Mouse (Mus musculus): ENCODE data around the gene Depdc1a. TPM values are rescaled to one million over a fixed set of nuclear protein-coding genes. Genes with fewer than 3 reads are reported as not detected.
"Not testable (repeated sequence)": the region's sequence is repeated elsewhere in the genome, so short reads cannot be mapped to it uniquely, and the experiment has no call there.

The Depdc1a gene
- 24.7 and 34.6 TPM in 2 replicates for polyA plus RNA-seq (2015; fragmentation: Nextera tagmentation; extraction: Ambion mirVana)

GRCm38 (mm10) chr3:159495243-159495801 lies at the start of gene Depdc1a:
TSS of gene Depdc1a (plus strand) at chr3:159495433.
- no peaks in the 10 kb centered on the region for H3K27me3 ChIP-seq (replicated peaks)
- peak within 1 kb of the TSS; percentile 54 for H3K4me3 ChIP-seq (replicated peaks)
- no peak within 1 kb of the TSS for H3K27ac ChIP-seq
- no peaks in the 10 kb centered on the region for H3K36me3 ChIP-seq
- no peaks in the 10 kb centered on the region for H3K4me1 ChIP-seq (replicated peaks)
- H3K9me3 ChIP-seq, result no peaks in the 10 kb centered on the region
- H3K9ac ChIP-seq, result peak within 1 kb of the TSS; percentile 51
- peak within 1 kb of the TSS; percentile 61 for H3K4me2 ChIP-seq (replicated peaks)
- 0% methylated on average over 28 of the region's 28 CpGs for WGBS
- peak; percentile 100 for ATAC-seq

DNA sequence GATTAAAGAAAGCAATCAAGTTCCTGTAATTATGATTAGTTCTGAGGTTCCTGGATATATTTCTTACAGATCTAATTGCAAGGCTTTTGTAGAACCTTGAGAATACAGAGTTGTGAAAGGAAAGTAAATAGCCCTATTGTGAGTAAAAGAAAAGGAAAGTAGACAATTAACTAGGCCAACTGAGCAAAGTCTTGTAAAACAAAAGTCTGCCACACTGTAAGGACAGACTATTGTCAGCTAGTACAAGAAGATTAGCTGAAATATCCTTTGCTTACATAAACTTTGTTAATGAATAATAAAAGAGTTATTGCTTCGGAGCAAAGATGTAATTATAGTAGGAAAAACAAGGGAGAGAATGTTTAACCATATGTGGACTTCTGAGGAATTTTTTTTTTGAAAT lies 25.2 kb upstream of the Depdc1a start:
- Histone ChIP-seq H3K9ac (no peak overlapping the region), H3K27ac (no peak overlapping the region), H3K36me3 (no peaks in the 10 kb centered on the region), H3K4me1 (replicated peaks) (no peaks in the 10 kb centered on the region), H3K4me2 (replicated peaks) (no peak overlapping the region), H3K9me3 (no peaks in the 10 kb centered on the region), H3K27me3 (replicated peaks) (no peaks in the 10 kb centered on the region), H3K4me3 (replicated peaks) (no peak overlapping the region)
- peak; percentile 70 for ATAC-seq
- WGBS, result 33% methylated on average over 1 of the region's 1 CpGs

- Histone ChIP-seq H3K27me3 (replicated peaks) (no peaks in the 10 kb centered on the region), H3K4me2 (replicated peaks) (no peak overlapping the region), H3K9ac (no peak overlapping the region), H3K9me3 (no peaks in the 10 kb centered on the region), H3K4me3 (replicated peaks) (no peak overlapping the region), H3K4me1 (replicated peaks) (no peaks in the 10 kb centered on the region), H3K36me3 (no peaks in the 10 kb centered on the region), H3K27ac (no peak overlapping the region)
- WGBS, result 79% methylated on average over 1 of the region's 1 CpGs
- no peak for ATAC-seq
Measured at GRCm38 (mm10) chr3:159475465-159475864, 19.8 kb upstream of the Depdc1a start.

DNA sequence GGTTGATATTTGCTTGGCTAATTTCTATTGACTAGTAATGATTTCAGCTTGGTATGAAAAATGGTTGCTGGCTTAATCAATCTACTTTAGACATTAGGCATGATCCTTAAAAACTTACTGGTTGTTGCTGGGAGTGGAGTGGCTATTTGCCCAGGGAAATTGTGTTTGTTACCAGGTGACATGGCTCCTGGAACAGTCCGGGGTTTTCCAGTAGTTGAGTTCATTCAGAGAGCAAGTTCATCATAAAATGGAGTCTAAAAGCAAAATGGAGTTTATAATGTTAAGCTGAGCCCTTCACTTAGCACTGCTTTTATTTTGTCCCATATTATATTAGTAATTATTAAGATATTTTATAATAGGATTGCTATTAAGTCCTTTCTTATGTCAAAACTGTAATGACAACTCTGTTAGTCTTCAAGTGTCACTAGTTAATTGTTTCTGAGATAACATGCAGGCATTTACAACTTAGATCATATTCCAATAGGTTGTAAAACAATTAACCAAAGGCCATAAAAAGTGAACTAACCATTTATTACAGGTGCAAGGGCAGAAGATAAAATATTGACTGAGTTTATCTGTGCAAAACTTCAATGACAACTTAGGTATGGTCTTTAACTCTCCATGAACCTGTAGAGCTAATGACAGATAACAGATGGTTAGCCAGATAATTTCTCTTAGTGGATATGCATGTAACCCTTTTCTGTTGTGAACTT lies 17.8 kb upstream of the Depdc1a start:
- H3K9ac ChIP-seq, result no peak overlapping the region
- WGBS, result 61% methylated on average over 1 of the region's 1 CpGs
- H3K4me1 ChIP-seq (replicated peaks), result no peaks in the 10 kb centered on the region
- no peaks in the 10 kb centered on the region for H3K9me3 ChIP-seq
- no peak overlapping the region for H3K4me2 ChIP-seq (replicated peaks)
- H3K27me3 ChIP-seq (replicated peaks), result no peaks in the 10 kb centered on the region
- H3K4me3 ChIP-seq (replicated peaks), result no peak overlapping the region
- peak; percentile 93 for ATAC-seq
- no peak overlapping the region for H3K27ac ChIP-seq
- H3K36me3 ChIP-seq, result no peaks in the 10 kb centered on the region

DNA sequence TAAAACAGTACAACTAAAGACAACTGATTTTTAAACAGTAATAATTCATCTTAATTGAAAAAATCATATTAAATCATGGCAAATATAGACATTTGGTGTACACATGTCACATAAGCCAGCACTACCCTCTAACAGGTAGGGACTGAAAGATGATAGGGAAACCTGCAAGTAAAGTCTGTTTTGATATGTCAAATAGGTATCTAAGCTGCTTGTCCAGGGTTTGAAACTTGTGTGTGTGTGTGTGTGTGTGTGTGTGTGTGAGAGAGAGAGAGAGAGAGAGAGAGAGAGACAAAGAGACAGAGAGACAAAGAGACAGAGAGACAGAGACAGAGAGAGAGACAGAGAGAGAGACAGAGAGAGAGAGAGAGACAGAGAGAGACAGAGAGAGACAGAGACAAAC lies 524 bp upstream of the Depdc1a start:
- ATAC-seq, result peak; percentile 23; the same call in 1 of the 2 replicates
- H3K4me3 ChIP-seq (replicated peaks), result peak overlapping the region; percentile 54
- H3K9ac ChIP-seq, result peak overlapping the region; percentile 51
- H3K4me2 ChIP-seq (replicated peaks), result peak overlapping the region; percentile 61
- H3K9me3 ChIP-seq; H3K4me1 ChIP-seq (replicated peaks); H3K36me3 ChIP-seq; H3K27ac ChIP-seq; H3K27me3 ChIP-seq (replicated peaks): not testable (repeated sequence)

DNA sequence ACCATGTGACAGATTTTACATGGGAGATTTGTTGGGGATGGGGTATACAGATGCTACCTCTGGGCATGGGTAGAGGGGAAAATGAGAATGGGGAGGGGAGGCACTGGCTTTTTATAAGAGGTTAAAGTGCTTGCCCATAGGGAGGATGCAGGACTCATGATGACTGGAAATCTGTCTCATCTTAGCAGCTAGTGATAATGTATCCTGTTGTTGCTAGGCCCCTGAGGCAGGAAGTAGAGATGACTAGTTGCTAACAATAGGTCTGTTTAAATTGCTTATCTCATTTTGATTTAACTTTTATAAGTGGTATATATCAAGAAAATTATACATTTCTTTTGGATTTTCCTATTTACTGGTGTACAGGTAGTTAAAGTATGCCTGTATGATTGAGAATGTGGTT lies 13.7 kb downstream of the Depdc1a start:
- H3K4me3 ChIP-seq (replicated peaks), result no peak overlapping the region

GRCm38 (mm10) chr3:159528563-159528962 lies 33.3 kb downstream of the Depdc1a start:
- no peak for ATAC-seq
- H3K27me3 ChIP-seq (replicated peaks), result no peaks in the 10 kb centered on the region
- peaks cover 6% of the 10 kb centered on the region; the same call in 1 of the 2 replicates for H3K36me3 ChIP-seq
- no peak overlapping the region for H3K4me2 ChIP-seq (replicated peaks)
- H3K4me1 ChIP-seq (replicated peaks), result no peaks in the 10 kb centered on the region
- H3K27ac ChIP-seq, result no peak overlapping the region
- H3K4me3 ChIP-seq (replicated peaks), result no peak overlapping the region
- H3K9ac ChIP-seq, result no peak overlapping the region
- H3K9me3 ChIP-seq, result no peaks in the 10 kb centered on the region

More for the DNA sequence above, 13.7 kb downstream of the Depdc1a start:
- Histone ChIP-seq H3K27ac (no peak overlapping the region), H3K36me3 (no peaks in the 10 kb centered on the region), H3K4me1 (replicated peaks) (no peaks in the 10 kb centered on the region), H3K27me3 (replicated peaks) (no peaks in the 10 kb centered on the region), H3K9ac (no peak overlapping the region), H3K9me3 (no peaks in the 10 kb centered on the region), H3K4me2 (replicated peaks) (no peak overlapping the region)
- no peak for ATAC-seq

GRCm38 (mm10) chr3:159548303-159548702 lies 53.1 kb downstream of the Depdc1a start:
- Histone ChIP-seq H3K4me3 (replicated peaks) (no peak overlapping the region), H3K27me3 (replicated peaks) (no peaks in the 10 kb centered on the region), H3K4me1 (replicated peaks) (no peaks in the 10 kb centered on the region), H3K9me3 (no peaks in the 10 kb centered on the region), H3K36me3 (no peaks in the 10 kb centered on the region), H3K9ac (no peak overlapping the region), H3K4me2 (replicated peaks) (no peak overlapping the region), H3K27ac (no peak overlapping the region)
- ATAC-seq, result no peak
- 75% methylated on average over 3 of the region's 3 CpGs for WGBS

DNA sequence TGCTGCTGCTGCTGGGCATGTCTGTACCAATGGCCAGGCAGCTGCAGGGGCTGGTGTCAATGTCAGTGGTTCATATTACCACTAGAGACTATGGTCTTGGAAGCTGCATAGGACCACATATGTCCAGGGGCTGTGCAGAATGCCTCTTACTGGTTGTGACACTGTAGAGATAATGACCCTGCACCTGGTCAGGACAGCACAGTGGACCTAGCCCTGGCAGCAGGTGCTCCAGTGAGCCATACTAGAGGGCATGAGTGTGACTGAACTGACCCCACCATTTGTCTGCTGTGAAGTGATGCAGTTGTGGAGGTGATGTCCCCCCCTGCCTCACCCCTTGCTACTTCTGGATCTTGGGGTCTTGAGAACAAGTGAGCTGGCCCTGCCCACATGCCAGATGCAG lies 55.0 kb downstream of the Depdc1a start:
- Histone ChIP-seq H3K4me1 (replicated peaks) (no peaks in the 10 kb centered on the region), H3K4me3 (replicated peaks) (no peak overlapping the region), H3K9me3 (no peaks in the 10 kb centered on the region), H3K36me3 (no peaks in the 10 kb centered on the region), H3K9ac (no peak overlapping the region), H3K27me3 (replicated peaks) (no peaks in the 10 kb centered on the region), H3K27ac (no peak overlapping the region), H3K4me2 (replicated peaks) (no peak overlapping the region)
- no peak for ATAC-seq

Other genes with a start within 250 kb of the Depdc1a start
- not detected in 2 replicates for gene Rpe65, start 103.7 kb downstream of the Depdc1a start, polyA plus RNA-seq (2015; fragmentation: Nextera tagmentation; extraction: Ambion mirVana)

All from intestine, embryonic 15.5 days (tissue).